Mouse (Mus musculus) Patski (cell line): ENCODE measurements around the gene Ugt1a6b. TPM values are rescaled to one million over a fixed set of nuclear protein-coding genes. Genes with fewer than 3 reads are reported as not detected.

Source experiments
- ATAC-seq: fragments of 100-300 bp; one replicate; pipeline ENCODE4 v1.8.0; 2021
- CTCF ChIA-PET: fragments of 350-600 bp; sonication (Branson Sonifier 250); formaldehyde crosslinking; loops from one replicate; lab custom pipeline; 2022; ENCODE audit warnings: inconsistent platforms; lab: Charles Lee
- POLR2A ChIA-PET: fragments of 350-600 bp; sonication (Branson Sonifier 250); formaldehyde crosslinking; loops from one replicate; lab custom pipeline; 2022; ENCODE audit warnings: antibody characterized with exemption, inconsistent platforms; lab: Charles Lee
- DNase-seq: peaks from one replicate; pipeline ENCODE4 v3.0.0-alpha.2; 2011; ENCODE audit warnings: low read depth, low spot score
- H3K27me3 ChIP-seq: fragments of 371-371 bp; one replicate; pipeline ENCODE4 v1.5.1; 2021
- CTCF ChIP-seq: fragments of 100-300 bp; IDR thresholded peaks from one replicate; pipeline ENCODE4 v1.5.1; 2021
- in situ Hi-C: fragments of 300-500 bp; cut with MboI; formaldehyde crosslinking; loops from 3 replicates; pipeline ENCODE4 v1.11.1; 2018; ENCODE audit warnings: low pct_unique_long_range_greater_than_20kb, mixed read lengths
- polyA plus RNA-seq: library from polyadenylated mRNA; unstranded; gene quantifications from one replicate; pipeline ENCODE4 v1.2.3, GENCODE M21; 2021

The Ugt1a6b gene
- polyA plus RNA-seq, 1 experiment from 2014 or later = 4.2 TPM

DNA sequence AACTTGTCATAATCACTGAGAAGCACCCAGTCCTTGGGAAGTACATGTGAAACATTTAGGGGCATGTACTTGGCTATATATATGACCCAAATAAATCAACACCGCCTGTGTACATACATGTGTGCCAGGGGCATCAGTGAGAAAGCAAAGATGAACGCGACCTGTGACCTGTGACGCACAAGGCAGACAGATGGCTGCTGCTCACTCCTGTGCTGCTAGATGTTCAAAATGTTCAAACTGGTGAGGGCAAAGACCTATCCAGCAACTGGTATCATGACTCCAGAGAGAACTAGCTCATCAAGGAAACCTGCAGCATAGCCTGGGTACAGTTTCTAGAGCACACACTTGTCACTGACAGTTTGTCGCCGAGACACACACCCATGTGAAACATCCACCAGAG is 164.4 kb downstream of the Ugt1a6b start:
- ChIA-PET POLR2A (no interaction called here), CTCF (interaction anchor here (6.8 kb wide), 1 partner anchor 9 kb away, joined by 93 read pairs; the partner anchor contains the start of genes Hjurp and Trpm8)
- no peaks in the 10 kb centered on the region for H3K27me3 ChIP-seq
- in situ Hi-C loops = no loop called here
- no peak for ATAC-seq
- DNase-seq = no peak
- TF ChIP-seq CTCF = no peak

DNA sequence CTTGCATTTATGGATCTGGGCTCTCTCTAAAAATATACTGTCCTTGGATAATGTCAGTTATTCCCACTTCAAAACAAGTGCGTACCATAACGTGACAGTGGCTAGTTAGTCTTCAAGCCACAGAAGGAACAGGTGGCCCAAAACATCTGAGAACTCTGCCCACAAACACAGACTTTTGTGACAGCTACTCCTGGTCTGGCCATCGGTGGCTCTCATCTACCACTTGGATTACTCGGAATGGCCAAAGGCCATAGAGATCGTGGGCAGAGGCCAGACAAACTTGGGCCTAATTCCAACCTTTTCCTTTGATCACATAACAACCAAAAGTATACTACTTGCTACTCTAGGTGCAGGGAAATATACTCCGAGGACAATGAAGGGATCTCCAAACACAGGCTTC is 165.0 kb downstream of the Ugt1a6b start:
- ChIA-PET POLR2A (no interaction called here), CTCF (no interaction called here)
- no peak for ATAC-seq
- no peak for TF ChIP-seq CTCF
- H3K27me3 ChIP-seq = no peaks in the 10 kb centered on the region
- in situ Hi-C loops = no loop called here
- DNase-seq = no peak

Other genes starting within 250 kb of the Ugt1a6b start
- gene Dgkd, start 250.0 kb upstream of the Ugt1a6b start, polyA plus RNA-seq = 47.6 TPM
- 29.5 TPM for gene Usp40, start 94.7 kb upstream of the Ugt1a6b start, polyA plus RNA-seq
- 0.14 TPM for gene Ugt1a10, start 47.9 kb upstream of the Ugt1a6b start, polyA plus RNA-seq
- 0.32 TPM for gene Ugt1a9, start 32.5 kb upstream of the Ugt1a6b start, polyA plus RNA-seq
- not detected for gene Ugt1a8, start 15.4 kb upstream of the Ugt1a6b start, polyA plus RNA-seq
- gene Ugt1a7c, start 8.2 kb upstream of the Ugt1a6b start, polyA plus RNA-seq = 46.3 TPM
- 21.3 TPM for gene Ugt1a6a, start 31.6 kb downstream of the Ugt1a6b start, polyA plus RNA-seq
- not detected for gene Ugt1a5, start 62.8 kb downstream of the Ugt1a6b start, polyA plus RNA-seq
- 5.6 TPM for gene Ugt1a2, start 97.3 kb downstream of the Ugt1a6b start, polyA plus RNA-seq
- not detected for gene Dnajb3, start 102.5 kb downstream of the Ugt1a6b start, polyA plus RNA-seq
- gene Ugt1a1, start 108.7 kb downstream of the Ugt1a6b start, polyA plus RNA-seq = 0.98 TPM
- gene Mroh2a, start 123.7 kb downstream of the Ugt1a6b start, polyA plus RNA-seq = 2.3 TPM
- 56.0 TPM for gene Hjurp, start 174.4 kb downstream of the Ugt1a6b start, polyA plus RNA-seq
- 0.01 TPM for gene Trpm8, start 174.4 kb downstream of the Ugt1a6b start, polyA plus RNA-seq